Mouse (Mus musculus): ENCODE data around the gene Sod3. TPM values are rescaled to one million over a fixed set of nuclear protein-coding genes. Genes with fewer than 3 reads are reported as not detected.

The Sod3 gene
- total RNA-seq (2017) = not detected in 2 replicates

GRCm38 (mm10) chr5:52363468-52364150 is at the start of gene Sod3:
Gene Sod3, plus strand, starts transcription at chr5:52363791.
- ATAC-seq (replicated peaks; ENCODE audit: low read depth, poor library complexity, severe bottlenecking) = no peak

- ATAC-seq (replicated peaks; ENCODE audit: low read depth, poor library complexity, severe bottlenecking) = no peak
Observed at GRCm38 (mm10) chr5:52316926-52317325, 46.7 kb upstream of the Sod3 start.

- ATAC-seq (replicated peaks; ENCODE audit: low read depth, poor library complexity, severe bottlenecking) = no peak
Observed at GRCm38 (mm10) chr5:52319499-52319898, 44.1 kb upstream of the Sod3 start.

- ATAC-seq (replicated peaks; ENCODE audit: low read depth, poor library complexity, severe bottlenecking) = no peak
Observed at GRCm38 (mm10) chr5:52332120-52332519, 31.5 kb upstream of the Sod3 start.

- ATAC-seq (replicated peaks; ENCODE audit: low read depth, poor library complexity, severe bottlenecking) = no peak
Observed at GRCm38 (mm10) chr5:52335590-52335989, 28.0 kb upstream of the Sod3 start.

- ATAC-seq (replicated peaks; ENCODE audit: low read depth, poor library complexity, severe bottlenecking) = no peak
Observed at GRCm38 (mm10) chr5:52339134-52339533, 24.5 kb upstream of the Sod3 start.

GRCm38 (mm10) chr5:52346890-52347289 is 16.7 kb upstream of the Sod3 start:
- ATAC-seq (replicated peaks; ENCODE audit: low read depth, poor library complexity, severe bottlenecking) = no peak

GRCm38 (mm10) chr5:52350451-52350850 is 13.1 kb upstream of the Sod3 start:
- no peak for ATAC-seq (replicated peaks; ENCODE audit: low read depth, poor library complexity, severe bottlenecking)

- ATAC-seq (replicated peaks; ENCODE audit: low read depth, poor library complexity, severe bottlenecking) = no peak
Observed at GRCm38 (mm10) chr5:52351561-52351960, 12.0 kb upstream of the Sod3 start.

GRCm38 (mm10) chr5:52352730-52353129 is 10.9 kb upstream of the Sod3 start:
- no peak for ATAC-seq (replicated peaks; ENCODE audit: low read depth, poor library complexity, severe bottlenecking)

GRCm38 (mm10) chr5:52354441-52354840 is 9.2 kb upstream of the Sod3 start:
- ATAC-seq (replicated peaks; ENCODE audit: low read depth, poor library complexity, severe bottlenecking) = no peak

GRCm38 (mm10) chr5:52355612-52356011 is 8.0 kb upstream of the Sod3 start:
- ATAC-seq (replicated peaks; ENCODE audit: low read depth, poor library complexity, severe bottlenecking) = peak; percentile 73

- no peak for ATAC-seq (replicated peaks; ENCODE audit: low read depth, poor library complexity, severe bottlenecking)
Observed at GRCm38 (mm10) chr5:52357175-52357754, 6.3 kb upstream of the Sod3 start.

GRCm38 (mm10) chr5:52358120-52358519 is 5.5 kb upstream of the Sod3 start:
- ATAC-seq (replicated peaks; ENCODE audit: low read depth, poor library complexity, severe bottlenecking) = no peak

- ATAC-seq (replicated peaks; ENCODE audit: low read depth, poor library complexity, severe bottlenecking) = no peak
Observed at GRCm38 (mm10) chr5:52360286-52361049, 3.1 kb upstream of the Sod3 start.

- ATAC-seq (replicated peaks; ENCODE audit: low read depth, poor library complexity, severe bottlenecking) = no peak
Observed at GRCm38 (mm10) chr5:52362776-52363467, 669 bp upstream of the Sod3 start.

GRCm38 (mm10) chr5:52364521-52364920 is 930 bp downstream of the Sod3 start:
- no peak for ATAC-seq (replicated peaks; ENCODE audit: low read depth, poor library complexity, severe bottlenecking)

GRCm38 (mm10) chr5:52365930-52366329 is 2.3 kb downstream of the Sod3 start:
- no peak for ATAC-seq (replicated peaks; ENCODE audit: low read depth, poor library complexity, severe bottlenecking)

GRCm38 (mm10) chr5:52366661-52367060 is 3.1 kb downstream of the Sod3 start:
- 0 out of 2 replicates have a peak, but pooled peaks have one; percentile 11 for ATAC-seq (replicated peaks; ENCODE audit: low read depth, poor library complexity, severe bottlenecking)

Measured in common myeloid progenitor, adult 5-6 weeks (primary cell).